Mouse (Mus musculus): ENCODE results near the gene Stpg2. TPM values are rescaled to one million over a fixed set of nuclear protein-coding genes. Genes with fewer than 3 reads are reported as not detected.
"Not testable (repeated sequence)": the region's sequence is repeated elsewhere in the genome, so short reads cannot be mapped to it uniquely, and the experiment has no call there.

Stpg2 gene
- polyA plus RNA-seq, 1 experiment from 2014 or later, result not detected

- Histone ChIP-seq H3K4me1 (ENCODE audit: insufficient read depth) (no peaks in the 10 kb centered on the region), H3K27me3 (ENCODE audit: insufficient read depth, low read length) (no peaks in the 10 kb centered on the region), H3K9me3 (ENCODE audit: low read depth, low read length) (no peaks in the 10 kb centered on the region), H3K4me2 (no peak overlapping the region), H3K9ac (no peak overlapping the region), H3K27ac (ENCODE audit: low read depth) (no peak overlapping the region), H3K36me3 (ENCODE audit: insufficient read depth) (no peaks in the 10 kb centered on the region), H3K4me3 (ENCODE audit: low read depth, low read length) (no peak overlapping the region)
- no peak for TF ChIP-seq CTCF (IDR thresholded peaks at IDR 0.05; ENCODE audit: low read depth)
- DNase-seq, result no peak
- ATAC-seq (ENCODE audit: insufficient read depth), result no peak
- WGBS, result 34% methylated on average over 3 of the region's 3 CpGs
Observed at GRCm38 (mm10) chr3:139676192-139676591, 470.7 kb downstream of the Stpg2 start.

- no peak for ATAC-seq (ENCODE audit: insufficient read depth)
- Histone ChIP-seq H3K4me3 (ENCODE audit: low read depth, low read length) (no peak overlapping the region), H3K27me3 (ENCODE audit: insufficient read depth, low read length) (no peaks in the 10 kb centered on the region), H3K4me1 (ENCODE audit: insufficient read depth) (no peaks in the 10 kb centered on the region), H3K9ac (no peak overlapping the region), H3K4me2 (no peak overlapping the region), H3K9me3 (ENCODE audit: low read depth, low read length) (no peaks in the 10 kb centered on the region), H3K36me3 (ENCODE audit: insufficient read depth) (no peaks in the 10 kb centered on the region), H3K27ac (ENCODE audit: low read depth) (no peak overlapping the region)
- TF ChIP-seq CTCF (IDR thresholded peaks at IDR 0.05; ENCODE audit: low read depth), result no peak
- no peak for DNase-seq
- WGBS, result 79% methylated on average over 1 of the region's 1 CpGs
Observed at GRCm38 (mm10) chr3:139676723-139677122, 471.2 kb downstream of the Stpg2 start.

GRCm38 (mm10) chr3:139704238-139704637 lies 498.7 kb downstream of the Stpg2 start:
- H3K9ac ChIP-seq; DNase-seq; H3K4me3 ChIP-seq (ENCODE audit: low read depth, low read length); H3K36me3 ChIP-seq (ENCODE audit: insufficient read depth); ATAC-seq (ENCODE audit: insufficient read depth); H3K4me2 ChIP-seq; H3K27me3 ChIP-seq (ENCODE audit: insufficient read depth, low read length); H3K27ac ChIP-seq (ENCODE audit: low read depth); H3K9me3 ChIP-seq (ENCODE audit: low read depth, low read length); H3K4me1 ChIP-seq (ENCODE audit: insufficient read depth): not testable (repeated sequence)
- 93% methylated on average over 3 of the region's 3 CpGs for WGBS

GRCm38 (mm10) chr3:139707396-139707795 lies 501.9 kb downstream of the Stpg2 start:
- not testable (repeated sequence) for ATAC-seq (ENCODE audit: insufficient read depth); H3K27ac ChIP-seq (ENCODE audit: low read depth); DNase-seq; H3K9me3 ChIP-seq (ENCODE audit: low read depth, low read length); H3K36me3 ChIP-seq (ENCODE audit: insufficient read depth); H3K4me3 ChIP-seq (ENCODE audit: low read depth, low read length); H3K4me2 ChIP-seq; H3K9ac ChIP-seq; H3K4me1 ChIP-seq (ENCODE audit: insufficient read depth); H3K27me3 ChIP-seq (ENCODE audit: insufficient read depth, low read length)
- WGBS, result 67% methylated on average over 4 of the region's 4 CpGs

GRCm38 (mm10) chr3:139709794-139710193 lies 504.3 kb downstream of the Stpg2 start:
- 75% methylated on average over 4 of the region's 4 CpGs for WGBS
- Histone ChIP-seq H3K36me3 (ENCODE audit: insufficient read depth) (no peaks in the 10 kb centered on the region), H3K27ac (ENCODE audit: low read depth) (no peak overlapping the region), H3K27me3 (ENCODE audit: insufficient read depth, low read length) (no peaks in the 10 kb centered on the region), H3K4me1 (ENCODE audit: insufficient read depth) (no peaks in the 10 kb centered on the region), H3K4me2 (no peak overlapping the region), H3K9me3 (ENCODE audit: low read depth, low read length) (no peaks in the 10 kb centered on the region), H3K9ac (no peak overlapping the region), H3K4me3 (ENCODE audit: low read depth, low read length) (no peak overlapping the region)
- no peak for TF ChIP-seq CTCF (IDR thresholded peaks at IDR 0.05; ENCODE audit: low read depth)
- DNase-seq (no peak), ATAC-seq (ENCODE audit: insufficient read depth) (no peak)

- Histone ChIP-seq H3K4me3 (ENCODE audit: low read depth, low read length) (no peak overlapping the region), H3K9ac (no peak overlapping the region), H3K4me1 (ENCODE audit: insufficient read depth) (no peaks in the 10 kb centered on the region), H3K4me2 (no peak overlapping the region), H3K9me3 (ENCODE audit: low read depth, low read length) (no peaks in the 10 kb centered on the region), H3K27me3 (ENCODE audit: insufficient read depth, low read length) (no peaks in the 10 kb centered on the region), H3K36me3 (ENCODE audit: insufficient read depth) (no peaks in the 10 kb centered on the region), H3K27ac (ENCODE audit: low read depth) (no peak overlapping the region)
- WGBS, result 86% methylated on average over 7 of the region's 7 CpGs
- TF ChIP-seq CTCF (IDR thresholded peaks at IDR 0.05; ENCODE audit: low read depth), result no peak
- DNase-seq (no peak), ATAC-seq (ENCODE audit: insufficient read depth) (no peak)
Observed at GRCm38 (mm10) chr3:139728751-139729150, 523.3 kb downstream of the Stpg2 start.

- Histone ChIP-seq H3K4me3 (ENCODE audit: low read depth, low read length) (no peak overlapping the region), H3K36me3 (ENCODE audit: insufficient read depth) (no peaks in the 10 kb centered on the region), H3K4me1 (ENCODE audit: insufficient read depth) (no peaks in the 10 kb centered on the region), H3K27me3 (ENCODE audit: insufficient read depth, low read length) (no peaks in the 10 kb centered on the region), H3K27ac (ENCODE audit: low read depth) (no peak overlapping the region), H3K4me2 (no peak overlapping the region), H3K9me3 (ENCODE audit: low read depth, low read length) (no peaks in the 10 kb centered on the region), H3K9ac (no peak overlapping the region)
- no peak for TF ChIP-seq CTCF (IDR thresholded peaks at IDR 0.05; ENCODE audit: low read depth)
- DNase-seq (no peak), ATAC-seq (ENCODE audit: insufficient read depth) (no peak)
- WGBS, result 67% methylated on average over 5 of the region's 5 CpGs
Observed at GRCm38 (mm10) chr3:139729248-139729647, 523.8 kb downstream of the Stpg2 start.

GRCm38 (mm10) chr3:139733156-139733555 lies 527.7 kb downstream of the Stpg2 start:
- 84% methylated on average over 2 of the region's 2 CpGs for whole genome bisulfite sequencing
- ATAC-seq (ENCODE audit: insufficient read depth) (no peak), DNase-seq (no peak)
- Histone ChIP-seq H3K27me3 (ENCODE audit: insufficient read depth, low read length) (no peaks in the 10 kb centered on the region), H3K36me3 (ENCODE audit: insufficient read depth) (no peaks in the 10 kb centered on the region), H3K4me1 (ENCODE audit: insufficient read depth) (no peaks in the 10 kb centered on the region), H3K9me3 (ENCODE audit: low read depth, low read length) (no peaks in the 10 kb centered on the region), H3K27ac (ENCODE audit: low read depth) (no peak overlapping the region), H3K4me2 (no peak overlapping the region), H3K9ac (no peak overlapping the region), H3K4me3 (ENCODE audit: low read depth, low read length) (no peak overlapping the region)
- TF ChIP-seq CTCF (IDR thresholded peaks at IDR 0.05; ENCODE audit: low read depth), result no peak
